Mouse (Mus musculus) left cerebral cortex, adult 11 months (tissue): Measurements from ENCODE around the gene Btbd11.

Source experiments
- DNase-seq: peaks from one replicate; pipeline ENCODE4 v3.0.0; 2022; ENCODE audit warnings: low spot score

Gene Btbd11

DNA sequence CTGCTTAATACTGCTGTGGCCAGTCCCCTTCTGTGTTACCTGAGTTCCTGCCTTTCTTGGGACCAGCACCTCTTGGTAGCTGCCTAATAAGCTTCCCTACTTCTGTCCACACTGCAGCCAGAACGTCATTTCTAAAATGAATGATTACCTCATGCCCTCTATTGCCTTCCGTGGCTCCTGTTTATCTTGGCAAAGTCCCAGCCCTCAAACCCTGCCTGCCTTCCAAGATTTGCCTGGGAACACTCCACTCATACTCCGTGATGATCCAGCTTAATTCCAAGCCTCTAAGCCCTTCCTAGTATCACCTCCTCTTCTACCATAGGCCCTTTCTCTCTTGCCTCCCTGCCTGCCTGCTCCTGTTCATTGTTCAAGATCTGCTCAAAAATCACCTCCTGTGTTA lies 94.5 kb downstream of the Btbd11 start:
- DNase-seq: no peak

DNA sequence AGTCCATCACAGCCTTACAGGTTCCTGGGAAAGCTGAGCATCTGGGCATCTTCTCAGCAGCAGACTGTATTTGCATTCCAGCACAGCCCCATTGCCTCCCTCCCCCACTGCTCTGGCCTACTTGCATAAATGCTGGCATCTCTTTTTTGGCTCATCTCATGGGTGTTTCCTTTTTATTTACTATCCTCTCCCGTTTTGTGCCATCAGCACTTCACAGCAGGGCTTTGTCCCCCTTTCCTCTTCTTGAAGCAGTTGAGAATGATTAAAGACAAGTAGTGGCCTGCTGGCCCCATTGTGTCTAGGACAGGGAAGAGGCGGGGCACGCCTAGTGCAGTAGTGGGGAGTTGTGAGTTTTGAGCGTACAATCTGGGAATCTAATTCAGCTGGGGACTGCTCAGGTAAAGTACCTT lies 95.5 kb downstream of the Btbd11 start:
- peak; percentile 17 for DNase-seq

DNA sequence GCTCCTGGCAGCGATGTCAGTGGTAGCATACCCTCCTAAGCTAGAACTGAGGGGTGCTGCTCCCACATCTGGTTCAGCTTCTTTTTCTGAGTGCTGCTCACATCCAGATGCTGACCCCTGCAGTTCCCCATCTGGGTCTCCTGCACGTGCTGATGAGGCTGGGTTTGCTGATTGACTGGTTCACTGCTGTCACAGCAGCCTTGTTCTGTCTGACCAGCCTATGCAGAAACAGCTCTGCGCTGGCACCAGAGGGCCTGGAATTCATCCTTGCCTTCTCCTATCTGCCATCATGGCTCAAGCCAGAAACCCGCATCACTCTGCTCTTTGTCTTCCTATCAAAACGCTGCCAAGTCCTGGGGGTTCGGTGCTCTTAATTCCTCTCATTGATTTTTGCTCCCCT lies 95.9 kb downstream of the Btbd11 start:
- no peak for DNase-seq

DNA sequence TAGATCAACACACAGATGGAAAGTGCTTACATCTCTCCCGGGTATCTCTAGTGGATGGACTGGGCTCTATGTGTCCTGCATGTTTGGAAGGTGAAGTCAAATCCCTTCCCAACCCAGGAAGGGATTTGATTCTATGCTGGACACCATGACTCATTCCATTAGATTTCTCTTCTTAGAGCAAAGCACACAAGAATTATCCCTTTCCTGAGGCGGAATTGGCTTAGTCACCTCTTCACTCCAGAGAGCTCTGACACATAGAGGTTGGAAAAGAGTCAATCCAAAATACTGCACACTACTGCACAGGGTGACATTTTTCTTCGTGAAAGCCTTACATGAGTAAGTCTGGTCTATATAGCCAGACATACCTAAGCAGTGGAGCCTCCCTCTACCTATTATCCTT lies 99.8 kb downstream of the Btbd11 start:
- no peak for DNase-seq

- DNase-seq: no peak
Measured at GRCm38 (mm10) chr10:85492583-85492982, 106.0 kb downstream of the Btbd11 start.

DNA sequence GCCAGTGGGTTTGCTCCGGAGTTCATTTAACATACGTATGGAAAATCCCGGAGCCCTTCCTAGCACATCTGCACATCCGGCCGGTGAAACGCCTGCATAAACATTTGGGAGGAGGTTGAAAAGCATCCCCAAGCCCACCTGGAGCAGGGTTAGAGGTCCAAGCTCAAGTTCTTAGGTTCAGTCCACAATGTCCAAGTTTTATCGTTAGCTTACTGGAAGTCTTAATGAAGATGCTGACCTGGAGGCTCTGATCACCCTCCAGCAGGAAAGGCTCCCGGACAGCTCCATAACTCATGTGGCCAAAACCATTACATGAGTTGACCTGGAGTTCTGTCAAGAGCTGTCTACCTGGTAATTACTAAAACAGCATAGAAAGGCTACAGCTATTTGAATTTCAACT lies 109.7 kb downstream of the Btbd11 start:
- DNase-seq: no peak

- DNase-seq: no peak
Measured at GRCm38 (mm10) chr10:85496981-85497380, 110.4 kb downstream of the Btbd11 start.

- no peak for DNase-seq
Measured at GRCm38 (mm10) chr10:85497931-85498330, 111.3 kb downstream of the Btbd11 start.

GRCm38 (mm10) chr10:85500573-85501155 lies 114.0 kb downstream of the Btbd11 start:
- DNase-seq: no peak

DNA sequence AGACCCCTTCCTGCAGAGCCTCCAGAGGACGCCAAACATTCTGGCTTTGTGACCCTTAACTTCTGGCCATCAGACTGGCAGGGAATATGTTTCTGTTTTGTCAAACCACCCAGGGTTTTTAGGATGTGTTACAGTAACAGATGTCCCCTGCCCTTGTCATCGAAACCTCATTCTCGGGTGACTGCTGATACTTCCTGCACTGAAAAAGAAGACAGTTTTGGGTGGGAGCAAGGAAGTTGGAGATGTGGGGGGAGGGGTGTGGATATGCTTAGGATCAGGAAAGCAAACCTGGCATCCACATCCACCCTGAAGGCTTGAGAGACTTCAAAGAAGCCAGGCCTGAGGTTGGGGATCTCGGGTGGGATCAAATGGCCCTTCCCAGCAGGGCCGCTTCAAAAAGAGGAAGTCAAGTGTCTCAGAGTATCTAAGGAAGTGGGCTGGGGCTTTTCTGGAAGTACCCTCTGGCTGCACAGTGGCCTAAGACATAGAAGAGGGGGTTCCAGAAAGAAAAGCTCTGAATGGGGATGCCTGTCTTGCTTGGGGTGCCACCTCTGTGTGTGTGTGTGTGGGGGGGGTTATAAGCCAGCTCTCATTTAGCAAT lies 115.5 kb downstream of the Btbd11 start:
- no peak for DNase-seq

DNA sequence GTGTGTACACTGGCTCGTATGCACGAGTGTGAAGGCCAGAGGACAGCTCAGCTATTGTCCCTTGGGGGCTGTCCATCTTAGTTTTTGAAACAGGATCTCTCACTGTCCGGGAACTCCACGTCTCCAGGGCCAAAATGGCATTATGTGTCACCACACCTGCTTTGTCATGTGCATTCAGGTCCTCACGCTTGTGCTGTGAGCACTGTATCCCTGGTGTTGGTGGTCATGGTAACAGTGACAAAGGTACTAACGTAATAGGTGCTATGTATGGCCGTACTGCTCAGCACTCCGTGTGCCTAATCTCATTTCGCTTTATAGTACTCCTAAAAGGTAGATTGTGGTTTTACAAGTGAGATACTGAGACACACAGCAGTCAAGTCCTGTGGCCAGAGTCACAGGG lies 116.0 kb downstream of the Btbd11 start:
- DNase-seq: no peak

- DNase-seq: no peak
Measured at GRCm38 (mm10) chr10:85503453-85503852, 116.8 kb downstream of the Btbd11 start.

DNA sequence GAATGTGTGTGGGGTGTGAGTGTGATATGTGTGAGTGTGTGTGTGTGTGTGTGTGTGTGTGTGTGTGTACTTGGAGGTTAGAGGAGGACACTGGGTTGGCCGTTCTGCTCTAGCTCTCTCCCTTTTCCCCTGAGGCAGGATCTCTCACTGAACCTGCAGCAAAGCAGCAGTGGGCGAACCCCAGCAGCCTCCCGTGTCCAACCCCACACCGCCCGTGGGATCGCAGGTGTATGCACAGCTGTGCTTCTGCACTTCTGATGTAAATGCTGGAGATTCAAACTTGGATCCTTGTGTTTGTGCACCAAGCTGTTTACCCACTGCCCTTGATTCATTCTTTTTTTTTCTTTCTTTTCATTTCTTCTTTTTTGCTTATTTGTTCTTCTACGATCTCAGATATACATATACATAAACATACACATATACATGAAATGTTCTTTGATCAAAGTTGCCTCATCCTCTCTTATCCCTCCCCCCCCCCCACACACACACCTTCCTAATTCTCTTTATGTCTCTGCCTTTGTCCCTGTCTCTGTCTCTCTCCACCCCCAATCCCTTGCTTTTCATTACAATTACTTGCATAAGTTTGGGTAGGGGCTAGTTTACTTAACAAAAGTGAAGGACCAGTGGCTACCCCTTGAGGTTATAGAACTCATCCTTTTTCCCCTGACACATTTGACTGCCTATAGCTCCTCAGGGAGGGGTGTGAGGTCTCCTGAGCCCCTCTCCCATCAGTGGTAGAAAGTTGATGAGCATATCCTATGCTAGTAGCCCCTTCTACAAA lies 120.8 kb downstream of the Btbd11 start:
- DNase-seq: no peak

- no peak for DNase-seq
Measured at GRCm38 (mm10) chr10:85508193-85508794, 121.7 kb downstream of the Btbd11 start.

DNA sequence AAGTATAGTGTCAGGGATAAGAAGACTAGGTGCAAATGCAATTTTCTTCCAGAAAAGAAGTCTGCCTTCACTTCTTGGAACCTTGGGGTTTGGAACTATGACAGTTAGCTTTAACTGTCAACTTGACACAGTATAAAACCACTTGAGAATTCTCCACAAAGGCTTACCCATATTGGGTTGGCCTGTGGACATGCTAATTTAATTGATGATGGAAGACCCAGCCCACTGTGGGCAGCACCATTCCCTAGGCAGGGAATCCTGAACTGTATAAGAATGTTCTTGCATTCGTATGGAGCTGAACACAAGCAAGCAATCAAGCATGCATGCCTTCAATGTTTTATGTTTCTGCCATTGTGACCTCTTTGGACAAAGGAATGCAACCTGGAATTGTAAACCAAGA lies 122.4 kb downstream of the Btbd11 start:
- DNase-seq: no peak

- no peak for DNase-seq
Measured at GRCm38 (mm10) chr10:85510329-85510728, 123.7 kb downstream of the Btbd11 start.

DNA sequence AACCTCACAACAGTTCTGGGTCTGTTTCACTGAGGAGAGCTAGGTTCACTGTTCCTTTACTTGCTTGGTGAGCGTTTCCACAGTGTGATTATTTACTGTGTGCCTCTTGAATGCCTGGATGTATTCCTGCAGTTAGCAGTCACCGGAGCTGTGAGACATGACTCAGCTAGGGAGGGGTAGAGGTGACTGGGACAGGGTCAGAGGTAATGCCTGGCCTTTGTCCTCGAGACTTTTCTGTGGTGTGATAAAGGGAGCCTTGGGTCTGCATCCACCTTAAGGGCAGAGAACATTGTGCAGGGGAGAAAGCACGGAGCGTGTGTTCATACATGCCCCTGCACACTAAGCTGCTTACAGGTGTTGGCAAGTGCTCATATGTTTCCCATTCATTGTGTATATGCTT lies 126.2 kb downstream of the Btbd11 start:
- DNase-seq: no peak

DNA sequence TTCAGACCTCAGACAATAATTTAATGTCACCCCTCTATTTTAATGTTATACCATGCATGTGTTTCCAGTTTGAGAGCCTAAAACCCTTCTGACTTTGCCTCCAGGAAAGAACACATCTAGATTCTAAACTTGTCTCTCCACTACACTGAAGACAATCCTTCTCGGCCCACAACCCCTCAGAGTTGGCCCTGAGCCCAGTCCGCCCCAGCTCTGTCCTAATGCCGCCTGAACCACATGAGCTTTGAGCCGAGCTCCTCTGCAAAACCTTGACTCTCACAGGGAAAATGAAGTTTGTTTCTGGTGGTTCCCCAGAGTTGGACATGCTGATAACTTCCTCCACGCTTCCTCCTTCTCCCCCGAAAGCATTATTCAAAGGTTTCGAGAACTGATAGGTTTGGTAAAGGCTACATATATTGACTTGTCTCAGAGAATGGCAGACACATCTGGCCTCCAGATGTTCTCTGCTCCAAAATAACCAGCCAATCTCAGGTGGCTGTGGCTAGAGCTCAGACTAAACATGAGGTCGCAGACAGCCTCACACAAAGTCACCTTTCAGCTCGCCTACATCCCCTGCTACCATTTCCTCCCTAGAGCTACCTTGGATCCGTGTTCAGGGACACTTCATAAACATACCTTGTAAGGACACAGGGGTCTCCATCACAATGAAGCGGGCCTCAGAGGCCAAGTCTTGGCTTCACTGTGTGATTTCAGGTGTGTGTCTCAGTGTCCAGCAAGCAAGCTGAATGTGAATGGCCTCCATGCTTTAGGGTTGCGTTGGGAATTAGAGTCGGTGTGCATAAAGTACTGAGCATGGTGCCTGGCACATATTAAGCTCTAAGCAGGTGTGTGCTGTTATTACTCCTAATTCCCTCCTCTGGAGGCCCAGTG lies 130.9 kb downstream of the Btbd11 start:
- DNase-seq: no peak

GRCm38 (mm10) chr10:85518111-85518409 lies 131.4 kb downstream of the Btbd11 start:
- DNase-seq: no peak

DNA sequence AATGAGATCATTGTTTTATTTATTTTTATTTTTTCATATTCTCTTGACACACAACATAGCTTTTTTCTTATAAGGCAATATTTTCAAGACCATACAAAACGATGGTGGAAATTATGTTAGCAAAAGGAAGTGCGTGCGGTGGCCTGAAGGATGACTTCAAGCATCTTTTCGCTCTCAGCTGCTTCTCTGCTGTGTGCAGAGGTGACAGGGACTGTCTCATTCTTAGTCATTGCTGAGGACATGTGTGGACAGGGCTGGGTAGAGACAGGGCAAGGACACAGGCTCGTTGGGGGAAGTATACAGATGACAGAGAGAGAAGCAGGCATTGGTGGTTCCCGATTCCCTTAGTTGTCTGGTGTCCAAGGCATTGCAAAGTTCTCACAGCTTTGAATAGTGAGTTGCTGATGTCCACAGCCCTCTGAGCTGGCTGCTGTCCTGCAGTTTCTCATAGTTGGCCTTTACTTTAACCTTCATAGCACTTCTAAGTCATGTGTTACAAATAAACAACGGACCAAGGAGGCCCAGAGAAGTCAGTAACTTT lies 135.7 kb downstream of the Btbd11 start:
- DNase-seq: no peak

- DNase-seq: no peak
Measured at GRCm38 (mm10) chr10:85525267-85526015, 138.8 kb downstream of the Btbd11 start.
